Mouse (Mus musculus) forebrain, embryonic 11.5 days (tissue): ENCODE data around the gene Fgf11. TPM values are rescaled to one million over a fixed set of nuclear protein-coding genes. Genes with fewer than 3 reads are reported as not detected.

Experiments
- ATAC-seq: fragments of 200-750 bp; cut with Nextera tagmentation; replicated peaks from 2 replicates; pipeline ENCODE4 v1.8.0; 2017; ENCODE audit warnings: moderate TSS enrichment; ENCODE audit not compliant: low FRiP score
- DNase-seq: peaks from one replicate; pipeline ENCODE4 v3.0.0-alpha.2; 2017; ENCODE audit warnings: low spot score
- H3K27ac ChIP-seq: fragments of 300-500 bp; sonication (generic); 2 replicates; pipeline ENCODE4 v1.5.1; 2014; ENCODE audit warnings: low read depth, low read length
- H3K27me3 ChIP-seq: fragments of 300-500 bp; sonication (generic); 2 replicates; pipeline ENCODE4 v1.6.1; 2014; ENCODE audit warnings: mild to moderate bottlenecking, low read length, mixed read lengths; ENCODE audit not compliant: control insufficient read depth, insufficient read depth
- H3K36me3 ChIP-seq: fragments of 300-500 bp; sonication (generic); 2 replicates; pipeline ENCODE4 v1.6.1; 2014; ENCODE audit warnings: mild to moderate bottlenecking, low read length, moderate library complexity, mixed read lengths; ENCODE audit not compliant: control insufficient read depth, insufficient read depth
- H3K4me1 ChIP-seq: fragments of 300-500 bp; sonication (generic); replicated peaks from 2 replicates; pipeline ENCODE4 v1.6.1; 2014; ENCODE audit warnings: low read length, mixed read lengths; ENCODE audit not compliant: control insufficient read depth, insufficient read depth
- H3K4me2 ChIP-seq: fragments of 300-500 bp; sonication (generic); 2 replicates; pipeline ENCODE4 v1.6.1; 2014; ENCODE audit warnings: low read depth, mild to moderate bottlenecking, low read length, moderate library complexity, mixed read lengths; ENCODE audit not compliant: severe bottlenecking
- H3K4me3 ChIP-seq: fragments of 300-500 bp; sonication (generic); 2 replicates; pipeline ENCODE4 v1.5.1; 2014; ENCODE audit warnings: low read depth, low read length
- H3K9ac ChIP-seq: fragments of 300-500 bp; sonication (generic); 2 replicates; pipeline ENCODE4 v1.6.1; 2014; ENCODE audit warnings: low read length
- H3K9me3 ChIP-seq: fragments of 300-500 bp; sonication (generic); 2 replicates; pipeline ENCODE4 v1.6.1; 2016; ENCODE audit warnings: low read length, mixed read lengths; ENCODE audit not compliant: control insufficient read depth
- WGBS: fragments of 180-500 bp; shearing (Covaris S2); extraction: QIAGEN DNeasy Blood & Tissue Kit; methylation state at CpG from one replicate; pipeline ENCODE4 v1.1.7; 2014; 5-methylcytosine and 5-hydroxymethylcytosine counted together
- polyA plus RNA-seq: library from polyadenylated mRNA; unstranded; fragments of >200 nt; fragmentation: Nextera tagmentation; extraction: Ambion mirVana; gene quantifications from 2 replicates; pipeline ENCODE4 v1.2.1, GENCODE M21; 2014

Gene Fgf11
- polyA plus RNA-seq, 1 experiment from 2014 or later = 1.3 TPM

- peaks cover 35% of the 10 kb centered on the region for H3K4me1 ChIP-seq
- H3K9ac ChIP-seq = no peak within 1 kb of the TSS
- ATAC-seq (no peak), DNase-seq (no peak)
- H3K4me2 ChIP-seq = no peak within 1 kb of the TSS
- 5% methylated on average over 29 of the region's 29 CpGs for WGBS
- H3K27me3 ChIP-seq = peaks cover 44% of the 10 kb centered on the region
- H3K27ac ChIP-seq = no peak within 1 kb of the TSS
- H3K4me3 ChIP-seq = no peak within 1 kb of the TSS; the same call in 1 of the 2 replicates
- H3K36me3 ChIP-seq = no peaks in the 10 kb centered on the region
- no peaks in the 10 kb centered on the region; the same call in 1 of the 2 replicates for H3K9me3 ChIP-seq
These were observed 3.6 kb upstream of the Fgf11 start, which contains the start of gene Tmem102 for GRCm38 (mm10) chr11:69804972-69805909. Tmem102 (minus strand) TSS chr11:69805624.

- H3K4me1 ChIP-seq = peaks cover 35% of the 10 kb centered on the region
- WGBS = 5% methylated on average over 12 of the region's 12 CpGs
These were observed 2.9 kb upstream of the Fgf11 start for GRCm38 (mm10) chr11:69804652-69804940.

GRCm38 (mm10) chr11:69803786-69804651 lies 2.4 kb upstream of the Fgf11 start:
- DNase-seq (peak; percentile 81), ATAC-seq (peak; percentile 24)
- H3K4me2 ChIP-seq = peak overlapping the region; percentile 94
- H3K4me1 ChIP-seq = peaks cover 40% of the 10 kb centered on the region
- H3K27me3 ChIP-seq = peaks cover 44% of the 10 kb centered on the region
- H3K27ac ChIP-seq = no peak overlapping the region
- 1% methylated on average over 60 of the region's 60 CpGs for WGBS
- peak overlapping the region; percentile 49 for H3K9ac ChIP-seq
- H3K4me3 ChIP-seq = peak overlapping the region; percentile 49
- no peaks in the 10 kb centered on the region for H3K36me3 ChIP-seq
- no peaks in the 10 kb centered on the region; the same call in 1 of the 2 replicates for H3K9me3 ChIP-seq

More at GRCm38 (mm10) chr11:69804652-69804940, 2.9 kb upstream of the Fgf11 start:
- ATAC-seq (no peak), DNase-seq (no peak)
- H3K36me3 ChIP-seq = no peaks in the 10 kb centered on the region
- H3K27ac ChIP-seq = no peak overlapping the region
- H3K9ac ChIP-seq = no peak overlapping the region
- peaks cover 44% of the 10 kb centered on the region for H3K27me3 ChIP-seq
- no peaks in the 10 kb centered on the region; the same call in 1 of the 2 replicates for H3K9me3 ChIP-seq
- no peak overlapping the region; the same call in 1 of the 2 replicates for H3K4me3 ChIP-seq
- no peak overlapping the region for H3K4me2 ChIP-seq

- no peak for DNase-seq
- peak; percentile 9; the same call in 1 of the 2 replicates for ATAC-seq
- peaks cover 43% of the 10 kb centered on the region for H3K4me1 ChIP-seq
These were observed 1.7 kb upstream of the Fgf11 start for GRCm38 (mm10) chr11:69803328-69803727.

GRCm38 (mm10) chr11:69802648-69803105 lies 1.0 kb upstream of the Fgf11 start:
- H3K27me3 ChIP-seq = peaks cover 44% of the 10 kb centered on the region
- H3K9me3 ChIP-seq = no peaks in the 10 kb centered on the region; the same call in 1 of the 2 replicates
- ATAC-seq = no peak
- H3K4me1 ChIP-seq = peaks cover 43% of the 10 kb centered on the region
- no peak overlapping the region for H3K27ac ChIP-seq
- H3K9ac ChIP-seq = peak overlapping the region; percentile 68
- peak; percentile 90 for DNase-seq
- H3K36me3 ChIP-seq = no peaks in the 10 kb centered on the region
- WGBS = 0% methylated on average over 33 of the region's 33 CpGs
- peak overlapping the region; percentile 94 for H3K4me2 ChIP-seq
- H3K4me3 ChIP-seq = peak overlapping the region; percentile 49

More at GRCm38 (mm10) chr11:69803328-69803727, 1.7 kb upstream of the Fgf11 start:
- Histone ChIP-seq H3K9ac (peak overlapping the region; percentile 68), H3K36me3 (no peaks in the 10 kb centered on the region), H3K9me3 (no peaks in the 10 kb centered on the region; the same call in 1 of the 2 replicates), H3K27me3 (peaks cover 44% of the 10 kb centered on the region), H3K4me3 (peak overlapping the region; percentile 49), H3K4me2 (peak overlapping the region; percentile 94), H3K27ac (no peak overlapping the region)
- 0% methylated on average over 12 of the region's 12 CpGs for WGBS

- under 1% methylated on average over 35 of the region's 36 CpGs for WGBS
These were observed 1.1 kb downstream of the Fgf11 start for GRCm38 (mm10) chr11:69800392-69801197.

GRCm38 (mm10) chr11:69800138-69800391 lies 1.6 kb downstream of the Fgf11 start:
- peaks cover 40% of the 10 kb centered on the region for H3K27me3 ChIP-seq
- H3K9ac ChIP-seq = peak overlapping the region; percentile 73
- H3K4me1 ChIP-seq = peaks cover 47% of the 10 kb centered on the region
- peak overlapping the region; percentile 67; the same call in 1 of the 2 replicates for H3K27ac ChIP-seq
- peak overlapping the region; percentile 87 for H3K4me2 ChIP-seq
- H3K36me3 ChIP-seq = no peaks in the 10 kb centered on the region
- peak overlapping the region; percentile 49 for H3K4me3 ChIP-seq
- WGBS = under 1% methylated on average over 11 of the region's 11 CpGs
- ATAC-seq (peak; percentile 13; the same call in 1 of the 2 replicates), DNase-seq (no peak)
- H3K9me3 ChIP-seq = no peaks in the 10 kb centered on the region

More at GRCm38 (mm10) chr11:69800392-69801197, 1.1 kb downstream of the Fgf11 start:
- DNase-seq (peak; percentile 87), ATAC-seq (peak; percentile 73)
- Histone ChIP-seq H3K4me1 (peaks cover 48% of the 10 kb centered on the region), H3K4me3 (peak overlapping the region; percentile 49), H3K9me3 (no peaks in the 10 kb centered on the region), H3K27me3 (peaks cover 46% of the 10 kb centered on the region), H3K27ac (peak overlapping the region; percentile 67), H3K36me3 (no peaks in the 10 kb centered on the region), H3K9ac (peak overlapping the region; percentile 73), H3K4me2 (peak overlapping the region; percentile 87)
